Mouse (Mus musculus) ES-Bruce4 (cell line): ENCODE measurements around the gene Bmper. TPM values are rescaled to one million over a fixed set of nuclear protein-coding genes. Genes with fewer than 3 reads are reported as not detected.

Experiments used
- H3K27ac ChIP-seq: 2 replicates; pipeline ENCODE4 v1.5.1; 2012; ENCODE audit warnings: low read length, inconsistent platforms; ENCODE audit not compliant: insufficient read depth
- H3K27me3 ChIP-seq: 2 replicates; pipeline ENCODE4 v1.6.1; 2012; ENCODE audit warnings: mild to moderate bottlenecking, low read length, inconsistent platforms; ENCODE audit not compliant: control insufficient read depth, poor library complexity, insufficient read depth, severe bottlenecking
- H3K36me3 ChIP-seq: 2 replicates; pipeline ENCODE4 v1.6.1; 2012; ENCODE audit warnings: inconsistent platforms, mild to moderate bottlenecking, low read length, moderate library complexity; ENCODE audit not compliant: control insufficient read depth, poor library complexity, insufficient read depth, severe bottlenecking
- H3K4me1 ChIP-seq: one replicate; pipeline ENCODE4 v1.8.1; 2011; ENCODE audit warnings: low read length; ENCODE audit not compliant: control insufficient read depth, insufficient read depth
- H3K4me3 ChIP-seq: 2 replicates; pipeline ENCODE4 v1.5.1; 2011; ENCODE audit warnings: low read depth, mild to moderate bottlenecking, low read length
- H3K9ac ChIP-seq: 2 replicates; pipeline ENCODE4 v1.6.1; 2012; ENCODE audit warnings: low read depth, mild to moderate bottlenecking, inconsistent platforms; ENCODE audit not compliant: poor library complexity, severe bottlenecking
- H3K9me3 ChIP-seq: replicated peaks from 2 replicates; pipeline ENCODE4 v1.6.1; 2012; ENCODE audit warnings: mild to moderate bottlenecking, low read length, inconsistent platforms; ENCODE audit not compliant: control insufficient read depth, poor library complexity, insufficient read depth, severe bottlenecking
- CTCF ChIP-seq: IDR thresholded peaks from one replicate; pipeline ENCODE4 v1.8.1; 2011; ENCODE audit warnings: low read depth, low read length
- EP300 ChIP-seq: IDR thresholded peaks from 2 replicates; pipeline ENCODE4 v1.6.1; 2011; ENCODE audit warnings: low read depth, low read length; ENCODE audit not compliant: insufficient read depth
- POLR2A ChIP-seq: IDR thresholded peaks from one replicate; pipeline ENCODE4 v1.8.1; 2011; ENCODE audit warnings: low read length; ENCODE audit not compliant: insufficient read depth
- polyA plus RNA-seq: library from polyadenylated mRNA; stranded (reverse); fragments of >200 nt; gene quantifications from 2 replicates; pipeline ENCODE4 v1.2.4, GENCODE M21; 2011; ENCODE audit warnings: low read depth; ENCODE audit not compliant: missing spikeins, insufficient read depth, insufficient read length

Gene Bmper
- polyA plus RNA-seq, 1 experiment: not detected

DNA sequence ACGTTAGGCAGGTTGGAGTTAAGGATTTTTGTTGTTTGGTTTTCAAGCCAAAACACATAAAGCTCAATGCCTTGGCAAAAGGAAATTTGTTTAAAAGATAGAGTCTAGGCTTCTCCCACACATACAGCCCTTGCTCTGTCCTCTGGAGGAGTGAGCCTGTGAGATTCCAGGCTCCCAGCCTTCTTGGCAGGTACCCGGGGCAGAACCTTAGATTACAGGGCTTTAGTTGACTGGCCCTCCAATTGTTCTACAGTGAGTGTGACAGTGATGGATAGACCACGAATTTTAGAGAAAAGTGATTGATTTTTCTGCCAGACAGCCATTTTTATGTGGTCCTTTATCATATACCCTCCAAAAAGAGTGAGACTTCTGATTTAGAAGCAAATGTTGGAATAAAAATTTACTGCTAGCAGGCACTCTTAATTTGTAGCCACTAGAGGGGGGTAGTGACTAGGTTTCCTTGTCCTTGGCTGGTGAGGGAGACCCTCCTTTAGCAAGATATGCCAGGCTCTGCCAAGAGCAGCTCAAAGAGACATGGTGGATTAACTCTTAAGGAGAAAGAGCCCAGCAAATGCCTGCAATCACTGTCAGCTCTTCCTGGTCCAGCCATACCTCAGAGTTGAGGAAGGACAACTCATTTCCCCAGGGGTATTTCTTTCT lies 240.2 kb downstream of the Bmper start:
- TF ChIP-seq EP300: no peak
- no peak for TF ChIP-seq CTCF
- TF ChIP-seq POLR2A: no peak
- Histone ChIP-seq H3K27ac (no peak overlapping the region), H3K9ac (no peak overlapping the region), H3K9me3 (no peaks in the 10 kb centered on the region), H3K36me3 (no peaks in the 10 kb centered on the region), H3K4me1 (no peaks in the 10 kb centered on the region), H3K4me3 (no peak overlapping the region), H3K27me3 (no peaks in the 10 kb centered on the region)

DNA sequence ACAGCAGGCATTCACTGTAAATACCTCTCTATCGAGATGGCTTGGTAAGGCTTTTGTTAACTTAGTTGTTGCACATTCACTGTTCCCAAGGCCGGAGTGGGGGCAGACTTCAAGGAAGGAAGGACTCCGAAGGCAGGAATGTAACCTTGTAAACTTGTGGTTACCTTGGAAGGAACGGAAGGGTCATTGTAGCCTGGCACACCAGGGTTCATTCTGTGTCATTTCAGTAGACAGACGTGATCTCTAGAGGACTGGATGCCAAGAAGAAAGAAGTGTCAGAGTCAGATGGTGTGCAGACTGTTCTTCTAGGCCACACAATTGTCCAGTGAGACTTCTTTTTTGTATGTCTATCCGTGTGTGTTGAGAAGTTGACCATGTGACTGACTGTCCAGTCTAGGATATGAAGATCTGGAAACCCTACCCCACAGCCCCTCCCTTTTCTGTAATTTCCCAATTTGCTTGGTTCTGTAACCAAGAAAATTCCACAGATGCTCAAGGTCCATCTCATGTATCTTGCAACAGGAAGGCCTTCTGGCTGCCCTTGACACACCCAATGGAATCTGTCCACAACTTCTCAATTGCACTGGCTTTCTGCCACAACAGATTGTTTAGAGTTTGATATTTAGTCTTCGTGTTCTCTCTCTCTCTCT lies 242.2 kb downstream of the Bmper start:
- no peak for TF ChIP-seq EP300
- TF ChIP-seq POLR2A: no peak
- no peak for TF ChIP-seq CTCF

DNA sequence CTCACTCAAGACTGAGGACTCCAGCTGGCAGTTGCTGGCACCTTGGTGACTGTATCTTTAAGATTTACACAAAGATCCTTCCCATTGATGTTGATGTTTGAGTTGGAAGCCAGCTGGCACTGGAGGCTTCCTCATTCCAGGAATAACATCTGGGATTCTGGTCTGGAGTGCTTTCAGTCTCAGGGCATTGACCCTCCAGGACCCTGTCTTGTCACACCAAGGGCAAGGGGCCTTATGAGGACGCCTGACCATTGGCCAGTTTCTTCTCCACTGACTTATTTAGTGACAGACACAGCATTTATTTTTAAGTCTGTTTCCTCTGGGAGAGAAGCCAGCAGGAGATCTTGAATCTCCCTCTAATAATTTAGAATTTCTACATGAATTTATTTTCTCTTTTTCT lies 247.0 kb downstream of the Bmper start:
- TF ChIP-seq POLR2A (no peak), EP300 (no peak), CTCF (no peak)
- Histone ChIP-seq H3K9me3 (no peaks in the 10 kb centered on the region), H3K27me3 (no peaks in the 10 kb centered on the region)

More for the DNA sequence above, 242.2 kb downstream of the Bmper start:
- Histone ChIP-seq H3K4me3 (no peak overlapping the region), H3K36me3 (no peaks in the 10 kb centered on the region), H3K4me1 (no peaks in the 10 kb centered on the region), H3K9ac (no peak overlapping the region), H3K27me3 (no peaks in the 10 kb centered on the region), H3K9me3 (no peaks in the 10 kb centered on the region), H3K27ac (no peak overlapping the region)

DNA sequence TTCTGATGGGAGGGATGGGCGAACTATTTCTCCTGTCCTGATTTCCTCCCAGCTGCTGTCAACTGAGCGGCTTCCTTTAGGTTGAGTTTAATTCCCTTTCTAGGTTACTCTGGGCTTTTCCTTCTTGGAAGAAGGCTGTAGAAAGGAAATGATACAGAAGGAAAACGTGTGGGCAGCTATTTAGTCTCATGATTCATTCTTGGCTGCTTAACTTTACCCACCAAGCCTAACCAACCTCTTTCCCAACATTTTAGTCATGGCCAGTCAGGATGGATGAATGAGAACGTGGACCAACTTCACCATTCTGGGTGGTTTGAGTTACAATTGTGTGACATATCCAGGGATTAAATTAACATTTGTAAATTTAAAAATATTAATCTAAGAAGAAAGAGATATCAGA lies 263.0 kb downstream of the Bmper start:
- Histone ChIP-seq H3K9ac (no peak overlapping the region), H3K9me3 (no peaks in the 10 kb centered on the region), H3K4me1 (no peaks in the 10 kb centered on the region), H3K27ac (no peak overlapping the region), H3K4me3 (no peak overlapping the region), H3K27me3 (no peaks in the 10 kb centered on the region), H3K36me3 (no peaks in the 10 kb centered on the region)
- TF ChIP-seq CTCF (no peak), EP300 (no peak), POLR2A (no peak)

More for the DNA sequence above, 247.0 kb downstream of the Bmper start:
- H3K4me3 ChIP-seq: no peak overlapping the region
- H3K9ac ChIP-seq: no peak overlapping the region
- H3K27ac ChIP-seq: no peak overlapping the region
- no peaks in the 10 kb centered on the region for H3K4me1 ChIP-seq
- no peaks in the 10 kb centered on the region for H3K36me3 ChIP-seq

GRCm38 (mm10) chr9:23486725-23487378 lies 264.0 kb downstream of the Bmper start:
- Histone ChIP-seq H3K27me3 (no peaks in the 10 kb centered on the region), H3K9ac (no peak overlapping the region), H3K36me3 (no peaks in the 10 kb centered on the region), H3K4me3 (no peak overlapping the region), H3K4me1 (no peaks in the 10 kb centered on the region), H3K9me3 (no peaks in the 10 kb centered on the region), H3K27ac (no peak overlapping the region)
- TF ChIP-seq CTCF (no peak), POLR2A (no peak), EP300 (no peak)

DNA sequence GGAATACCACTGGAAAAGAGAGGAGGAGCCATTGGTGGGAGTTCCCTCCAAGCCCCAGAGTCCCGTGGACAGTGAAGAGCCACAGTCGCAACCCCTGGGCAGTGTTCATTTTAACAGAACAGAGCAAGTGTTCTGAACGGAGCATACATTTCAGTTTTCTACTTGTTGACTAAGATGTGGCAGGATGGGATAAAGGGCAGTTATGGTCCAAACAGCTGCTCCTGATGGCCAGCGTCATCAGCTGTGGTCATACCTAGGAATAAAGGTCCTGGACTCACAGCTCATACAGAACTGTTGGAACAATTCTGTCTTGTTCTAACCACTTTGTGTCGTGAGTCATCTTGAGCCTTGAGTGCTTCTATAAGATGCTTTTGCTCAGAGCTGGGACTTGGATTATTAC lies 265.4 kb downstream of the Bmper start:
- H3K36me3 ChIP-seq: no peaks in the 10 kb centered on the region
- no peak overlapping the region for H3K27ac ChIP-seq
- TF ChIP-seq POLR2A (no peak), EP300 (no peak), CTCF (no peak)
- H3K27me3 ChIP-seq: no peaks in the 10 kb centered on the region
- no peaks in the 10 kb centered on the region for H3K9me3 ChIP-seq
- no peak overlapping the region for H3K9ac ChIP-seq
- no peaks in the 10 kb centered on the region for H3K4me1 ChIP-seq
- H3K4me3 ChIP-seq: no peak overlapping the region
